Mouse (Mus musculus): ENCODE measurements around the gene Atf7. TPM values are rescaled to one million over a fixed set of nuclear protein-coding genes. Genes with fewer than 3 reads are reported as not detected.
A peak's percentile ranks its signal among the peaks of the same experiment; 100 is the strongest.

Gene Atf7
- total RNA-seq, 2 experiments from 2014 or later: 40.4 to 45.0 TPM

GRCm38 (mm10) chr15:102515791-102516190 is 109.5 kb downstream of the Atf7 start:
- DNase-seq: no peak

GRCm38 (mm10) chr15:102515261-102515660 is 110.0 kb downstream of the Atf7 start:
- no peak for DNase-seq

GRCm38 (mm10) chr15:102513004-102513403 is 112.3 kb downstream of the Atf7 start:
- no peak for DNase-seq

GRCm38 (mm10) chr15:102512471-102512870 is 112.8 kb downstream of the Atf7 start:
- DNase-seq: no peak

- no peak for DNase-seq
These were observed 113.3 kb downstream of the Atf7 start for GRCm38 (mm10) chr15:102512010-102512409.

- no peak for DNase-seq
These were observed 113.9 kb downstream of the Atf7 start for GRCm38 (mm10) chr15:102511285-102511833.

GRCm38 (mm10) chr15:102510590-102511284 is 114.5 kb downstream of the Atf7 start:
- peak; percentile 84 to 86 for DNase-seq

GRCm38 (mm10) chr15:102510110-102510509 is 115.2 kb downstream of the Atf7 start:
- DNase-seq: no peak

- DNase-seq: no peak
These were observed 116.9 kb downstream of the Atf7 start for GRCm38 (mm10) chr15:102508336-102508735.

- DNase-seq: no peak
These were observed 117.7 kb downstream of the Atf7 start for GRCm38 (mm10) chr15:102507561-102507960.

- no peak for DNase-seq
These were observed 118.4 kb downstream of the Atf7 start for GRCm38 (mm10) chr15:102506864-102507263.

GRCm38 (mm10) chr15:102506464-102506830 is 118.8 kb downstream of the Atf7 start:
- DNase-seq: no peak

GRCm38 (mm10) chr15:102505770-102506463 is 119.3 kb downstream of the Atf7 start:
- no peak for DNase-seq

GRCm38 (mm10) chr15:102505073-102505769 is 120.0 kb downstream of the Atf7 start:
- no peak for DNase-seq

- no peak for DNase-seq
These were observed 121.1 kb downstream of the Atf7 start for GRCm38 (mm10) chr15:102503924-102504782.

GRCm38 (mm10) chr15:102503447-102503846 is 121.8 kb downstream of the Atf7 start, which contains the start of gene Gm10337:
TSS of gene Gm10337 (plus strand) at chr15:102503722.
- DNase-seq: no peak

GRCm38 (mm10) chr15:102502254-102502840 is 122.9 kb downstream of the Atf7 start:
- DNase-seq: no peak

GRCm38 (mm10) chr15:102501084-102501814 is 124.0 kb downstream of the Atf7 start:
- DNase-seq: no peak

- DNase-seq: no peak
These were observed 124.8 kb downstream of the Atf7 start for GRCm38 (mm10) chr15:102500479-102500878.

GRCm38 (mm10) chr15:102499851-102500250 is 125.4 kb downstream of the Atf7 start:
- DNase-seq: no peak

- no peak for DNase-seq
These were observed 125.9 kb downstream of the Atf7 start for GRCm38 (mm10) chr15:102499370-102499769.

All from layer of hippocampus, postnatal 36 days (tissue).